Mouse (Mus musculus) olfactory bulb, adult 2 months (tissue): ENCODE data around the gene Lingo1.
A peak's percentile ranks its signal among the peaks of the same experiment; 100 is the strongest.

Experiments
- CTCF ChIP-seq: fragments of 200-500 bp; IDR thresholded peaks from 2 replicates; pipeline ENCODE4 v1.5.1; 2012; ENCODE audit warnings: low read depth, mild to moderate bottlenecking, low read length, moderate library complexity; ENCODE audit not compliant: insufficient read depth
- POLR2A ChIP-seq: fragments of 200-500 bp; IDR thresholded peaks from 2 replicates; pipeline ENCODE4 v1.6.1; 2012; ENCODE audit warnings: mild to moderate bottlenecking, low read depth, low read length, moderate library complexity; ENCODE audit not compliant: insufficient read depth

- TF ChIP-seq CTCF, result peak; percentile 49
- no peak for TF ChIP-seq POLR2A
Measured at GRCm38 (mm10) chr9:56843679-56844188, 47.5 kb upstream of the Lingo1 start.
